Mouse (Mus musculus) small intestine, adult 2 months (tissue): ENCODE measurements around the gene Gm10491.

Source experiments
- CTCF ChIP-seq: fragments of 200-500 bp; IDR thresholded peaks from 2 replicates; pipeline ENCODE4 v1.5.1; 2012; ENCODE audit warnings: low read depth, mild to moderate bottlenecking, control low read depth, inconsistent platforms, low read length, moderate library complexity, mixed read lengths; ENCODE audit not compliant: insufficient replicate concordance, insufficient read length; ENCODE audit errors: extremely low read depth
- POLR2A ChIP-seq: fragments of 200-500 bp; IDR thresholded peaks from 2 replicates; pipeline ENCODE4 v1.6.1; 2012; ENCODE audit warnings: low read depth, mild to moderate bottlenecking, control low read depth, inconsistent platforms, low read length, moderate library complexity

GRCm38 (mm10) chrX:7865786-7866185 lies 41.8 kb downstream of the Gm10491 start:
- TF ChIP-seq POLR2A (no peak), CTCF (no peak)
